Comparison of ENCODE assay signal across 17 mouse cellular contexts in genomic region chr14:72786929-72787328, GRCm38 (mm10).
A peak's percentile ranks its signal among the peaks of the same experiment; 100 is the strongest.
DNase-seq lines count a peak whose midpoint lies in the region; ATAC-seq lines count a peak whose summit lies in the region.
"Had no signal": no experiment of that assay in that cellular context is flagged by ENCODE, and none has a peak within 500 bp of the region (broad histone marks: within the 10 kb centered on the region; RNA-seq: fewer than 3 reads in every experiment).

No protein-coding gene starts in this region.

- DNase-seq in left cerebral cortex, postnatal 4 days: peak; percentile 1
- DNase-seq in left cerebral cortex, adult 18-20 months (ENCODE audit: low spot score in 2 of 2): no peak
- DNase-seq in midbrain, embryonic 14.5 days: peak; percentile 1
- DNase-seq in T-cell, adult 2 months (ENCODE audit: low spot score): no peak
- DNase-seq: adrenal gland, adult 2 months; adrenal gland, postnatal 10 days; adrenal gland, postnatal 25 days; cerebellum, adult 11-12 months; cerebellum, adult 2 months; cerebellum, adult 9-10 months; cerebellum, postnatal 25 days had no signal

- no peak overlapping the region for H3K9ac ChIP-seq in midbrain, embryonic 14.5 days (replicated peaks; ENCODE audit: low read length)
- no peak overlapping the region for H3K9ac ChIP-seq in midbrain, embryonic 15.5 days
- no peak overlapping the region for H3K9ac ChIP-seq in limb, embryonic 13.5 days
- H3K9ac ChIP-seq: embryonic facial prominence, embryonic 12.5 days; forebrain, embryonic 13.5 days had no signal

- no peaks in the 10 kb centered on the region for H3K9me3 ChIP-seq in midbrain, embryonic 14.5 days (ENCODE audit: control insufficient read depth, low read length)
- H3K9me3 ChIP-seq in midbrain, embryonic 15.5 days: no peaks in the 10 kb centered on the region
- no peaks in the 10 kb centered on the region for H3K9me3 ChIP-seq in limb, embryonic 13.5 days
- H3K9me3 ChIP-seq: embryonic facial prominence, embryonic 10.5 days; embryonic facial prominence, embryonic 12.5 days; forebrain, embryonic 13.5 days had no signal

- WGBS in midbrain, embryonic 14.5 days: 83% methylated on average over 3 of the region's 3 CpGs
- WGBS in midbrain, embryonic 15.5 days: 75% methylated on average over 3 of the region's 3 CpGs
- 32% methylated on average over 3 of the region's 3 CpGs for WGBS in limb, embryonic 13.5 days

- no peak overlapping the region for H3K27ac ChIP-seq in midbrain, embryonic 14.5 days (replicated peaks; ENCODE audit: low read depth, low read length)
- no peak overlapping the region for H3K27ac ChIP-seq in midbrain, embryonic 15.5 days
- no peak overlapping the region for H3K27ac ChIP-seq in limb, embryonic 13.5 days
- H3K27ac ChIP-seq: embryonic facial prominence, embryonic 10.5 days; embryonic facial prominence, embryonic 12.5 days; forebrain, embryonic 13.5 days had no signal

- ATAC-seq in midbrain, embryonic 14.5 days (ENCODE audit: low FRiP score, low TSS enrichment): no peak
- ATAC-seq in midbrain, embryonic 15.5 days (replicated peaks): no peak
- peak; percentile 51; the same call in 1 of the 2 replicates for ATAC-seq in limb, embryonic 13.5 days (ENCODE audit: low FRiP score, low read depth)
- ATAC-seq: forebrain, embryonic 13.5 days; forebrain, embryonic 16.5 days had no signal

- H3K4me3 ChIP-seq in midbrain, embryonic 14.5 days (replicated peaks; ENCODE audit: low read depth, low read length): no peak overlapping the region
- H3K4me3 ChIP-seq in midbrain, embryonic 15.5 days: no peak overlapping the region
- no peak overlapping the region for H3K4me3 ChIP-seq in limb, embryonic 13.5 days
- H3K4me3 ChIP-seq: embryonic facial prominence, embryonic 10.5 days; embryonic facial prominence, embryonic 12.5 days; forebrain, embryonic 13.5 days had no signal

- intact Hi-C loops in left cerebral cortex, postnatal 4 days (cut with DNase I): no loop called here

- H3K4me2 ChIP-seq in midbrain, embryonic 14.5 days (ENCODE audit: low read length): no peak overlapping the region
- H3K4me2 ChIP-seq in midbrain, embryonic 15.5 days: no peak overlapping the region
- no peak overlapping the region for H3K4me2 ChIP-seq in limb, embryonic 13.5 days (replicated peaks)
- H3K4me2 ChIP-seq: embryonic facial prominence, embryonic 12.5 days; forebrain, embryonic 13.5 days had no signal

- no peaks in the 10 kb centered on the region for H3K4me1 ChIP-seq in midbrain, embryonic 14.5 days (ENCODE audit: control insufficient read depth, insufficient read depth, low read length)
- no peaks in the 10 kb centered on the region for H3K4me1 ChIP-seq in midbrain, embryonic 15.5 days
- H3K4me1 ChIP-seq in limb, embryonic 13.5 days: peaks cover 17% of the 10 kb centered on the region
- H3K4me1 ChIP-seq: embryonic facial prominence, embryonic 12.5 days; forebrain, embryonic 13.5 days had no signal

- H3K36me3 ChIP-seq in midbrain, embryonic 14.5 days (ENCODE audit: control insufficient read depth, insufficient read depth, low read length): no peaks in the 10 kb centered on the region
- H3K36me3 ChIP-seq in midbrain, embryonic 15.5 days (replicated peaks): no peaks in the 10 kb centered on the region
- no peaks in the 10 kb centered on the region for H3K36me3 ChIP-seq in limb, embryonic 13.5 days
- H3K36me3 ChIP-seq: embryonic facial prominence, embryonic 10.5 days; embryonic facial prominence, embryonic 12.5 days had no signal

- no peaks in the 10 kb centered on the region for H3K27me3 ChIP-seq in midbrain, embryonic 14.5 days (ENCODE audit: control insufficient read depth, insufficient read depth, low read length)
- H3K27me3 ChIP-seq in midbrain, embryonic 15.5 days (replicated peaks): no peaks in the 10 kb centered on the region
- H3K27me3 ChIP-seq in limb, embryonic 13.5 days: no peaks in the 10 kb centered on the region
- H3K27me3 ChIP-seq: embryonic facial prominence, embryonic 12.5 days; forebrain, embryonic 13.5 days had no signal

Comparison
In these comparisons a context has a peak if more than half of its experiments do, and no peak if none do; other contexts are left out.
1. DNase-seq: peak in left cerebral cortex, postnatal 4 days (single experiment) and midbrain, embryonic 14.5 days (single experiment); none in left cerebral cortex, adult 18-20 months (0 of 2) and T-cell, adult 2 months (single experiment).